Mouse (Mus musculus) cerebellum, adult 18-20 months (tissue): ENCODE data around the gene Sema3f.
A peak's percentile ranks its signal among the peaks of the same experiment; 100 is the strongest.

Experiments
- DNase-seq, 2 experiments: peaks; one replicate each; pipeline ENCODE4 v3.0.0; 2021

The Sema3f gene

DNA sequence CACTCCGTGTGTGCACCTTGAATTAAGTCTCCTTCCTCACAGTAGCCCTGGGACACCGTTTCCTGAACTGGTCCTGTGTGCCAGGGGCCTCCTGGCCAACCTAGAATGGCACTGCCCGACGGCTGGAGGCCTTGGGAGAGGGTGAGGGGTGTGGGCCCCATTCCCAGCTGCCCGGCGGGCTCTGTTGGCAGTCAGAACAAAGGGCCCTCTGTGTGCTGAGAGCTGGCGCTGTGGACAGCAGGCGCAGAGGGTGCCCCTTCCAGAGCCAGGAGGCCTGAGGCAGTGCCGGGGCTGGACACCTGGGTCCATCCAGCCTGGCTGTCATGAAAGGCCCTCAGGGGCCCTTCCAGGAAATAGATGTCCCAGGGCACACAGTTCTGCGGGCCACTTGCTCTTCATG is 50.7 kb downstream of the Sema3f start:
- peak; percentile 23 to 38 for DNase-seq

DNA sequence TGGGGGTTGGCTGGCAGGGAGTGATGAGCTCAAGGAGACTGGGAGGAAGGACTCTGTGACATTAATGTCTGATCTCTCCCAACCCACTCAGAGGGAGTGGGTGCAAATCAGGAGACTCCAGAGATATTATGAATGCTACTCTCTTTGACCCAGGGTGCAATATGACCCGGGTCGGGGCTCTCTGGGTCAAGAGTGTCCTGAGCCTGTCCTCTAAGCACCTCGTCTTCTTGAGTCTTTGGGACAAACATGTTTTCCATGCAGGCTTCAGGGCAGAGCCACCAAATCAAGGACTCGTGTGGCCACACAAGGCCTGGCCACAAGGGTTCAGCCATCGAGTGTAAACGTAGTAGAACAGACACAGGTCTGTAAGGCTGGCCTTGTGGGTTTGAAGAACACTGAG is 52.2 kb downstream of the Sema3f start:
- DNase-seq = no peak

DNA sequence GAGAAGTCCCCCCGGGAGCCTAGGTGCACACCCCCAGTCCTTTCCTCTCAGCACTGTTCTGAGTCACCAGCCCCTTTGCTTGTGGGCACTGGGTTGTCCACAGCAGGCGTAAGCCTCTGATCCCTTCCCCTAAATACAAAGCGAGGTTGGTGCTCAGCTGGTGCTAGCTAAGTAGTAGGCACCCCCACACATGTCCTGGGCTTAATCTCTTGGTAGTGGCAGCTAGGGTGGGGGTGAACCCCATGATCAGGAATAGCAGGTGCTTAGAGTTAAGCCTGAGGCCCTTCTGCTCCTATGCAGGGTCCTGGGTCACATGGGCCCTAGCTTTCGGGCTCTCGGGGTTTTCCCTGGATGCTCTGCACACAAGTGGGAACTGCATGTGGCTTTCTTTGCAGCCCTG is 53.1 kb downstream of the Sema3f start:
- DNase-seq = no peak

DNA sequence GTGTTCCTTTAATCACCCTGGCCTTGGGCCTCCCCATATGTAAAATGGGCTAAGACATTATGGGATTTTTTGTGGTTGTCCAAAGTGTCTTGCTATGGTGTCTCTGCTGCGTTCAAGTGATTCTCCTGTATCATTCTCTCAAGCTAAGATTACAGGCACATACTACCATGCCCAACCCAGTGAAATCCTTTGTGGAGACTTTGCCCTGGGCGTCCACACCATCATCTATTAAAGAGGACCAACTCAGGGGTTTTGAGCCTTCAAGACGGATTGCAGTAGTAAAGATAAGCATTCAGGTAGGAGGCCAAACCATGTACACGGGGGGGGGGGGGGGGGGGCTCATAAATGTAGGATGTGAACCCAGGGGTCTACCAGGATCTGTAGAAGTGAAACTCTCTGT is 55.7 kb downstream of the Sema3f start:
- DNase-seq = no peak

DNA sequence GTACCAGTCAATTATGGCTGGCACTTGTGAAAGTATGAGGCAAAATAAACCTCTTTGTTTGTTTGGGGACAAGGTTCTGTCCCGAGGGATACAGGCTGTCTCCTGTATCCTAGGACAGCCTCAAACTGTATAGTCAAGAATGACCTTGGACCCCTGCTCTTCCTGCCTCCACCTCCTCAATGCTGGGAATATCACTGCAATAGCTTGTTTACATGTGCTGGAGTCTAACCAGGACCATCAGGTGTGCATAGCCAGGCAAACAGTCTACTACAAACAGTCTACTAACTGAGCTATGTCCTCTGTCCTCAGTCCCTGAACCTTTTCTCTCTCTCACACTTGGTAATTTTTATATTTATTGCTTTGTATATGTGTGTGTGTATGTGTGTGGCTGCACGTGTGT is 56.8 kb downstream of the Sema3f start:
- DNase-seq = no peak

DNA sequence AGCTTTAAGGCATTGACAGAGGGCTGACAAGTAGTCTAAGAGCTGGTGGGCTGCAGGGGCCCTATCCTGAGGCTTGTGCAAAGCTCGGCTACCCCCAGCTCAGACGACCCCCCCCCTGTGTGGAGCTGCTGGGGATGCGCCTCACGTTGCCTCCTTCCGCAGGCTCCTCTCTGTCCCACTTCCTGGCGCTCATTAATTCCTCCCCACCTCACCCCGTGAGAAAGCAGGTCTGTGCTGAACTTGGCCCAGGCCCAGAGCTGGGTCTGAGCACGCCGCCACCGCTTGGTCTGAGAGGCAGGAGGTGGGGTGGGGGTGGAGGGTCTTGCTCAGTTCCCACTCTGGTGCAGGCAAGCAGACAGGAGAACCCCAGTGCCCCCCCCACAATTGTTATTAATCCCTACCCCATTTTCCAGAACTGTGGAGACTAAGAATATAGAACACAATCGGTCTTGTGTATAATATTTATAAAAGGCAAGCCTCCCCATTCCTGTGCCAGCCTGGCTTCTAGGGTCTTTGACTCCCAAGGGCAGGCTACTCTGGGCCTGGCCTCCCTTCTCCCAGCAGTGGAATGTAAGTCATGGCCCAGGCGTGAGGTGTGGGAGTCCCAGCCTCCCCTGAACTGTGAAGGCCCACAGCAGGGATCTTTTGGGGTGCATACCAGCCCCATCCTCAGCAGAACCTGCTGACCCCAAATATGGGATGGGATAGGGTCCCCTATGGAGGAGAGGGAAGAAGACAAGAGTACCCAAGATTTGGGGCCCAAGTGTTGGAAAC is 59.4 kb downstream of the Sema3f start:
- DNase-seq = no peak

DNA sequence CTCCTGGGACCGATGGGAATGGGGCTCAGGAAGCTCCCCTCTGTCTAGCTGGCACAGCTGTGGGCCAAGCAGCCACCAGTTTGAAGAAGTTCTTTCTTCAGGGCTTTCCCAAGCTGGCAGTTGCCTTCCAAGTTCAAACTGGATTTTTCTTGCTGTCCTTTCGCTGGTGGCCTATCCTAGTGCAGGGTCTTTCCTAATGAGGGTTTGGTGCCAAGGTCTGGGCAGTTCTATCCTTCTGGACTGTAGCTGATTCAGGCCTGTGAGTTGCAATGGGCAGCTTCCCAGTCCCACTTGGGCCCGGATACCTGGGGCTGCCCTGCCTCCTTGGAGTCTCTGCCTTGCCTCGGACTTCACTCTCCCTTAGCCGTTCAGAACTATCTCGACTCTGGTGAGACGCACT is 60.0 kb downstream of the Sema3f start:
- no peak for DNase-seq

DNA sequence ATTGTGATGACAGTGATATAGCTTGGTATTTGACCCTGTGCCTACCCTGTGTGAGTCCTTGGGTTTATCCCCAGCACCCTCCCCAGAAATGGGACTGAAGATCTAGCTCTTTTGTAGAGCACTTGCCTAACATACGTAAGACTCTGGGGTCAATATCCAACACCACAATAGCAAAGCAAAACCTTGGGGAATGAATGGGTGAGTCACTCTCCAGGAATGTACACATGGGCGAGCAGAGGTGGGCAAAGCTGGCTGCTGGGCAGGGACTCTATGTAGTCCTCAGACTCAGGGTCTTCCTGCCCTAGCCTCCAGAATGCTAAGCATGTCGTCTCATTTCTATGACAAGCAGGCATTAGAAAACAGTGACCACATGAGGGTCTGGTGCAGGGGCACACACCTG is 61.5 kb downstream of the Sema3f start:
- DNase-seq = no peak

DNA sequence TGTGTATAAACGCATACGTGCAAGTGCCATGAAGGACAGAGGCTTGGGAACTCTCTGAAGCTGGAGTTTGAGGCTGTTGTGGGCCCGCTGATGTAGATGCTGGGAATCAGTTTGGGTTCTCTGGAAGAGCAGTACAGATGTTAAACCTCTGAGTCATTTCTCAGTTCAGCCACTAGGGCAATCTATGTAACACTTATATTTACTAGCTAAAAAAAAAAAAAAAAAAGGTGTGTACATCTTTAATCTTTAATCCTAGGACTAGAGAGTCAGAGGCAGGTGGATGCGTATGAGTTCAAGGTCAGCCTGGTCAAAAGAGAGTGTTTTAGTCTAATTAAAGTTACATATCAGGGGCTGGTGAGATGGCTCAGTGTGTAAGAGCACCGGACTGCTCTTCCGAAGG is 63.3 kb downstream of the Sema3f start:
- DNase-seq = no peak

DNA sequence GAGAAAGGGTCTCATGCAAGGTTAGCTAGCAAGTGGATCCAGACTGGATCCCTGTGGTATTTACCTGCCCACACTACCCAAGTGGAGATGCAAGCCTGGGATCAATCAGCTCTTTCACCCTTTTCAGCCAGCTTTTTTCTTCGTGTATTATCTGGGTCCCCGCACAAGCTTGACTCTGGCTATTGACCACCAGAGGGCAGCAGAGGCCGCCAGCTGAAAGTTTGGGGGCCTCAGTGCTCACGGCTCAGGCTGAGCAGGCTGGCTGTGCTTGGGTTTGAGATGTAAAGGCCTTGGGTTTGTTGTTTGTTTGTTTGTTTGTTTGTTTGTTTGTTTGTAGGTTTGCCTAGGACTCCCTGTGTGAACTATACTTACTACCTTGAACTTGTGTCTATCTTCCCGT is 64.7 kb downstream of the Sema3f start:
- DNase-seq = peak; percentile 82 to 86

DNA sequence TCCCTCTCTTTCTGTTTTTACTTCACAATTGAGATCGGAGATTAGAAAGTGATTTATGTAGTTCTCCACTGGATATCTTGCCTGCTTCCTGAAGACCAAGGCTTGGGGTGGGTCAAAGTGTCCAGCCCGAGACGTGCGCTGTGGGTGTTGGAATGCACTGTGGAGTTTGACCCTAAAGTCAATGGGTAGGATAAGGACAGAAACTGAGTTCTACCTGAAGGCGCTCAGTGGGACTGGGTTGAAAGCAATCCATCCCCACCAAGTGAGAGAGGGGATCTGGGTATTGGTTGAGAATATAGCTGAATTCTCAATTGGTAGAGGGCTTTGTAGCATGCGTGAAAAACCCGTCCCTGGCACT is 65.1 kb downstream of the Sema3f start:
- peak in 1 of 2 experiments; percentile 33 for DNase-seq

DNA sequence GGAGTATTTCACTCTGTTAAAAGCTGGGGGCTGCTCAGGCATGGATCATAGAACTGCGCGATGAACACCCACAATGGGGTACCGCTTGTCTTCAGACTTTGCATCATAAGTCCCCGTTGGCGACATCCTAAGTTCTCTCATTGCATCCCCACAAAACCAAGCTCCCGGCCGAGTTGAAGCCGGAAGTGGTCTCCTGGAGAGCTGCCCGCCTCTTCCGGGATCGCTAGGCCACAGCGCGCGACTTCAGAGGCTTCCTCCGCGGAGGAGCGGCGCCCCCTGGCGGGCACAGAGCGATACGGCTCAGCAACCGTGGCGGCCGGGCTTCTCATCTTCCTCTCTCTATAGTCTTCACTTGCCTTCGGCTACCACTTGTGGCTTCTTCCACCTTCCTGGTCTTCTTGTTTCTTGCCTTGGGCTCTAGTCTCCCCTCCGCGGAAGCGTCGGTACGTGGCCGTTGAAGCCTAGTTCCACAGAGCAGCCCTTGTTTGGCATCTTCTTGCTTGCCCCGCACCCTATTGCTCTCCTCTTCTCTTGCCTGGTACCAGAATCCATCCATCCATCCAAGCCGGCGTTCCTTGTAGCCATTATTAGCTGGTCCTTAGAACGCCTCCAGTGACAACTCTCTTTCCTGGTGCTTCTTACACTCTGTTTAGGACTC is 65.7 kb downstream of the Sema3f start:
- peak; percentile 89 to 98 for DNase-seq

DNA sequence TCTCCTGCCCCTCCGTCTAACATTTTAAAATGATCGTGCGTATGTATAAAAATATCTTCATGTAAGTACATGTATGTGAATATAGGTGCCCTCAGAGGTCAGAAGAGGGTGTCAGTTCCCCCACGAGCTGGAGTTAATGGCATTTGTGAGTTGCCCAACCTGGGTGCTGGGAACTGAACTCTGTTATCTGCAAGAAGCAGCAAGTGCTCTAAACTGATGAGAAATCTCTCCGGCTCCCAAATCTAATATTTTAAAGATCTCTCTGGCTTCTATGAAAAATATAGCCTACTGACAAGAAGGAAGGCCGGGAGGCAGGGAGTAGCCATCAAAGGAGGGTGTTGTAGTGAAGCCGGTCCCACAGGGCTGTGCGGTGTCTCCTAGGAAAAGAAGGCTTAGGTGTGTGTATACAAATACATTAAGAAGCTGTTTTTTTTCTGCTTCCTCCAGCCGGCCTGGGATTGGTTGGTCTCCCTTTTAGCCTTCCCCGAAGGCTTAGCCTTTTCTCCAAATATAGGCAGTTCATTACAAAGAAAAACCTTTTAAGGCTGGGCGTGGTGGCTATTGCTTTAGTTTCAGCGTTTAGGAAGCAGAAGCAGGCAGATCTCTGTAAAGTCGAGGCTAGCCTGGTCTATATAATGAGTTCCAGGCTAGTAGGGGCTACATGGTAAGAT is 66.6 kb downstream of the Sema3f start:
- DNase-seq = peak in 1 of 2 experiments; percentile 8

DNA sequence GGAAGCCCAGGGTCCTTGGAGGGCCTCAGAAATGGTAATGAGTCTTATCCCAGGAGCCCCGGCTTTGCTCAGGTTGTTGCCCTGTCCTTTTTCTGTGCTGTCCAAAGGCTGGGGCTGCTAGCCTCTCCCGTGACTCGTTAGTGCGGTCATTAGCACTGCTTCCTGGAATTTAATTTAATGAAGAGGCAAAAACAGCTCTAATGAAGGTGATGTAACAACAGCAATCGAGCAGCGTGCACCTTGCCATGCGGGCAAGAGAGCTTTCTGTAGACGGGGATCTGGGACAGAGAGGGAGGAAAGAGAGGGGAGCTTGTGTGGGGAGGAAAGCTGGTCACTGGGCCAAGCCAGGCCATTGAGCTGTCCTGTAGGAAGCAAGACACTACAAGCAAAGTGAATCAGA is 68.6 kb downstream of the Sema3f start:
- DNase-seq = no peak

DNA sequence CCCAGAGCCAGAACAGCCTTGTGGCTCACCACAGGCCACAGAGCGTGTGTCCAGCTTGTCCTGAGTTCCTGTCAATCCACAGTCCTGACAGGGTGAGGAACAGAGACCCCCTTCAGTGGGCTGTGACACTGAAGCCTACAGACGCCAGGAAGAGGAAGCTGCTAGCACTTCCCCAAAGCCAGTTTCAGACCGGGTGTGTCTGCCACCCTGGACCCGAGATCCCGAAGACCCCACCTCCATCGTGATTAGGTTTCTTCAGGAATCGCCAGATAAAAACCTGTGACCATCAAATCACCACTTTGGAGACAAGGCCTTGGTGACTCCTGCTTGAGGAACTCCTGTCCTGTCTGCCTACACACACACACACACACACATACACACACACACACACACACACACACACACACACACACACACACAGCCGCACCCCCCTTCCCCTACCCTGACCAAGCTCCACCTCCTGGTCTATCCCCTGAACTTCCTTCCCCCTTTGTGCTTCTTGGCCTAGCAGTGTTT is 70.0 kb downstream of the Sema3f start:
- no peak for DNase-seq

DNA sequence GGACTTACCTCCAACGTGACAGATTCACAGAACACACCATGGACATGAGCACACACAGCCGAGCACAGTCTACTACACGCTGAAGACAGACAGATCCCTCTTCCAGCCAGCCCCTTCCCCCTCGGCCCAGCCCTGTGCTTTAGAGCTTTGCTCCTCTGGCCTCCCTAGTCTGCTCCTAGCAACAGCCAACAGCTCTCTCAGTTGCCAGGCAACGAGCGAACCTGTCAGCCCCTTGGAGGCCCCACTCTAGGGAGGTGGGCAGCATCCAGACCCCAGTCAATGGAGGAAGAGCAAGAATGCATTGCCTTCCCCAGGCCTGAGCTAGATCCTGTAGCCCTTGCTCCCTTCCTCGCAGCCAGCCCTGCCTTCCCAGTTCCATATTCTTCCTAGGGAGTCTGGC is 73.2 kb downstream of the Sema3f start:
- no peak for DNase-seq

DNA sequence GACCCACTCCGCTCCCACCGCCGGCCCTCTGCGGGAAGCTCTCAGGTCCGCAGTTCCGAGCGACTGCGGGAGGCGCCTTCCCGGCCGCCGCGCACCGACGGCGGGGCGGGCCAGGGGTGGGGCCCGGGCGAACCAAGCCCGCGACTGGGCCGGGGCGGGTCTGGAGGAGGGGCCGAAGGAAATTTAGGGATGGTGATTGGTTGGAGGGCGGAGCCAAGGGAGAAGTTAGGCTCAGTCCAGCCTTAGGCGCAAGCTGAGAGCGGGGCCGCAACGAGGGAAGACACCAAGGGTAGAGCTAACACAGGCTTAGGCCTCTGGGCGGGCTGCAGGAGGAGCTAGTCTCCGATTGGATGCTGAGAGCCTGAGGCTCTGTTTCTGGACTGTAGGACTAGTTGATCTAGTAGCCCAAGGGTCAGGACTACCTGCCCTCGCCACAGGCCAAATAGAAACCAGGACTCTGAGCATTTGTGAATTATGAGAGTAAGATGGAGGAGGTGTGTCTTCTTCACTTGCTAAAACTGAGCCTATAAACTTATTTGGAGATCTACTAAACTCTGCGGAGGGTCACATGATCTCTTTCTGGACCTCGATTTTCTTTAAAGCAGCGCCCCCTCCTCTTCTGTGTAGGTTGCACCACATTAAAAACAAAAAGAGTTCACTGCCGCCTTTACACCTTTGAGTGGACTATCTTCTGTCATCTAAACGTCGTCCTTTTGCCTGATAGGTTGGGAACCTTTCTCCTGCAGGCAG is 74.8 kb downstream of the Sema3f start, which contains the start of gene Gnai2:
Gene Gnai2, minus strand, starts transcription at position 89 of the 750 bp plus-strand sequence.
- peak; percentile 94 to 98 for DNase-seq

DNA sequence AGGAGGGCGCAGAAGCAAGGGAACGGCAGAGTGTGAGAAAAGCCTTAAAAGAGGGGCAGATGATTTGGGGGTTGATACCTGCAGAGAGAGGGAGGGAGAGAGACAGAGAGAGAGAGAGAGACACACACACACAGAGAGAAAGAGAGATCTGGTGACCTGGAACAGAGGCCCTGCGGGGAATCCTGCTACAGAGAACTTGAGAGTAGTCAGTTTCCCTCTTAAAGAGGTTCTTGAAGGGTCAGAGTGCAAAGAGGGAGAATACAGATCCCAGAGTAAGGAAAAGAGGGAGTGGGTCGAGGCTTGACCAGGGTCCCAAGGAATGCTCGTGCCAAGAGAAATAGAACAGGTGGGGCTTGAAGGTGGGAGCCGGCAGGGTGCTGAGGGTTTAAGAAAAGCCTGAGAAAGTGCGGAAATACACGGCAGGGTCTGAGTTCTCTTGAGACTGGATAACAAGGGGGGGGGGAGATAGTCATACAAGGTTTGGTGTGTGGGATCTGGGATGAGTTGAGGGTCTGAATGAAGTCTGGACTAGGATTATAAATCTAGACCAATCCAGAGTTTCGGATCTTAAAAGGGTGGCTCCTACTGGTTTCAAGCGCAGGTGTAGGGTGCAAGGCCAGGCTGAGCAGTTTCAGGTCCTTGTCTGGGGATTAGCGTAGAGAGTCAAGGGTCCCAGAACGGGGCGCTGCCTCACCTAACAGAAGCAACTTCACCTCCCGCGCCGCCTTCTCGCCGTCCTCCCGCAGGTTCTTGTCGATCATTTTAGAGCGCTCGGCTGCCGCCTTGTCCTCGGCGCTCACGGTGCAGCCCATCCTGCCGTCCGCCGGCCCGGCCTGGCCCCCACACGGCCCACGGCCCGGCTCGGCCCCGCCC is 75.6 kb downstream of the Sema3f start:
- DNase-seq = peak in 1 of 2 experiments; percentile 24

DNA sequence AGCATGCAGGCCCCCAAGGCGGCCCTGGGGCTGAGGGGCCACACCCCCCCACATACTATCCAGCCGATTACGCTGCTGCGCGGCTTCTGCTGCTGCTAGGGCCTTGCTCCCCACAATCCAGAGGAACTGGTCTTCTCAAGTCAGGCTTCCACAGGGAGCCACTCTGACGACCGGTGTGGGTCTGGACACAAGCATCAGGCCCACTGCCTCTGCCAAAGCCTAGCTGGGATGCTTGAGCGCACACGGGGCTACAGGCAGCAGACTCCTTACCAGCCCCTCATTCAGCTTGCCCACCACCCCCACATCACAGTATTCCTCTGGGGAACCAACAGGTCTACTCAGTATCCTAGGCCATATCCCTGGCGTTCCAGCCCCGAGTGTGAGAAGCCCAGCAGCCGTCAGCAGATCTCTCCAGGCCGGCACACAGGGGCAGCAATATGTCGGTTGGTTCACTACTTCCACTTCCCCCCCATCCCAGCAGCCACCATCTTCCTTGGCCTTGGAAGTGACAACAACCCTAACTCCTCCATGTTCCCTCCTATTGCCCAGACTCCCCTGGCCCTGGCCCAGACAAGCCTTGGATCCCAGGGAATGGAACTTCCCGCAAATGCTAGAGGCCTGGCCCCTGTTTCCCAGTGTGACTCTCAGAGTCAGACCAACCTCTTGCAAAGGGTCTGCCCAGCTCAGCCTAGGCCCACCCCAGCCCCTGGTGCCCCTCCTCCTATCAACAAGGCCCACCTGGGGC is 76.4 kb downstream of the Sema3f start:
- DNase-seq = peak; percentile 44 to 60

DNA sequence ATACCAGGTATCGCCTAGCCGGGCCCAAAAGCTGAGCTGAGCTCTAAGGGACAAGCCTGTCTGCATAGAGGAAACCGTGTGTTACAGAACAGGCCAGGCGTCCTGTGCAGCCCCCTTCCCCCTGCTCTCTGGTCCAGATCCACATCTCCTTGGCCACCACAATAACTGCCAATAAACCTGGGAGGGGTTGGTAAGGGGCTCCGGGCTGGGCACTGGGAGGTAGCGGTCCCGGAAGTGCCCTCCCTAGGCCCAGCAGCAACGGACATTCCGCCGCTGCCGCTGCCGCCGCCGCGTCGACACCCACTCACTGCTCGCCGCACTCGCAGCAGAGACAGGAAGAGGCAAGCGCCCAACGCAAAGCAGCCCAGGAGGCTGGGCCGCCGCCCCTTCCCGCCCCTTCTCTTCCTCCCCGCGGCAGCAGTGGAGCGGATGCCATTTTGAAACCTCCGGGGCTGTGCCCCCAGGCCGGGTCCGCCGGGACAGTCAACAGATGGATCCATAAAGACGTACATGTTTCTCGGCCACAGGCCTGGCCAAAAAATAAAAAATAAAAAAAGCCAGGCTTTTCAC is 77.1 kb downstream of the Sema3f start:
- DNase-seq = peak in 1 of 2 experiments; percentile 57

DNA sequence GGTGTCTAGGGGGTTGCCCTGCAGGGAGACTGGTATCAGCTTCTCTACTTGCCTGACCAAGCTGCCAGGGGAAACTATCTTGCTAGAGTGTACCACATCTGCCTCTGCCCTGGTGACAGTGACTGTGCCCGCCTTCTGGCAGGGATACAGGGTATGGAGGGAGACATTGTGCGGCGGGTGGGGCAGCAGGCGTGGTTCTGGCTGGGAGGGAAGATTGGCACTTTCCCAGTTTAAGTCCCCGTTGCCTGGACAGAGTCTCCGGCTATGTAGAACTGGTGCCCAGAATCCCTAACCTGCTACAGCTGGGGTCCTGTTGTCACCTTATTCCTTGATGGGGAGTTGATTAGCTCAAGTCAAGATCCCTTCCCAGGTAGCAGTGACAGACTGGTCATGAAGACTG is 77.8 kb downstream of the Sema3f start:
- peak; percentile 37 to 54 for DNase-seq
